Mouse (Mus musculus): ENCODE results near the gene Tnfrsf22.

The Tnfrsf22 gene

GRCm38 (mm10) chr7:143631503-143631902, 18.0 kb downstream of the Tnfrsf22 start:
- DNase-seq (ENCODE audit: inconsistent ontology term): no peak

GRCm38 (mm10) chr7:143629501-143629900, 20.0 kb downstream of the Tnfrsf22 start:
- DNase-seq (ENCODE audit: inconsistent ontology term): no peak

- no peak for DNase-seq (ENCODE audit: inconsistent ontology term)
These were observed 20.9 kb downstream of the Tnfrsf22 start, which contains the start of gene Tnfrsf26 for GRCm38 (mm10) chr7:143628540-143628939. Tnfrsf26 (minus strand) TSS chr7:143628722.

- DNase-seq (ENCODE audit: inconsistent ontology term): no peak
These were observed 21.7 kb downstream of the Tnfrsf22 start for GRCm38 (mm10) chr7:143627555-143628286.

GRCm38 (mm10) chr7:143626178-143626577, 23.3 kb downstream of the Tnfrsf22 start:
- no peak for DNase-seq (ENCODE audit: inconsistent ontology term)

- DNase-seq (ENCODE audit: inconsistent ontology term): peak; percentile 41
These were observed 24.3 kb downstream of the Tnfrsf22 start for GRCm38 (mm10) chr7:143625151-143625550.

- DNase-seq (ENCODE audit: inconsistent ontology term): peak; percentile 1
These were observed 24.9 kb downstream of the Tnfrsf22 start for GRCm38 (mm10) chr7:143624561-143624960.

GRCm38 (mm10) chr7:143620951-143621350, 28.5 kb downstream of the Tnfrsf22 start:
- DNase-seq (ENCODE audit: inconsistent ontology term): peak; percentile 29

GRCm38 (mm10) chr7:143614404-143615135, 34.9 kb downstream of the Tnfrsf22 start:
- no peak for DNase-seq (ENCODE audit: inconsistent ontology term)

GRCm38 (mm10) chr7:143612215-143612614, 37.2 kb downstream of the Tnfrsf22 start:
- DNase-seq (ENCODE audit: inconsistent ontology term): no peak

- DNase-seq (ENCODE audit: inconsistent ontology term): no peak
These were observed 44.1 kb downstream of the Tnfrsf22 start for GRCm38 (mm10) chr7:143605321-143605720.

- DNase-seq (ENCODE audit: inconsistent ontology term): no peak
These were observed 44.6 kb downstream of the Tnfrsf22 start for GRCm38 (mm10) chr7:143604889-143605288.

GRCm38 (mm10) chr7:143601705-143602104, 47.8 kb downstream of the Tnfrsf22 start:
- no peak for DNase-seq (ENCODE audit: inconsistent ontology term)

GRCm38 (mm10) chr7:143600231-143600740, 49.2 kb downstream of the Tnfrsf22 start:
- DNase-seq (ENCODE audit: inconsistent ontology term): no peak

GRCm38 (mm10) chr7:143599428-143600230, 49.8 kb downstream of the Tnfrsf22 start, which contains the start of gene Cars:
Cars (minus strand) TSS chr7:143600090.
- DNase-seq (ENCODE audit: inconsistent ontology term): peak; percentile 95

- peak; percentile 40 for DNase-seq (ENCODE audit: inconsistent ontology term)
These were observed 54.6 kb downstream of the Tnfrsf22 start for GRCm38 (mm10) chr7:143594865-143595264.

GRCm38 (mm10) chr7:143592255-143592654, 57.2 kb downstream of the Tnfrsf22 start:
- DNase-seq (ENCODE audit: inconsistent ontology term): no peak

- no peak for DNase-seq (ENCODE audit: inconsistent ontology term)
These were observed 61.5 kb downstream of the Tnfrsf22 start for GRCm38 (mm10) chr7:143588006-143588405.

GRCm38 (mm10) chr7:143587586-143587985, 61.9 kb downstream of the Tnfrsf22 start:
- peak; percentile 4 for DNase-seq (ENCODE audit: inconsistent ontology term)

Measured in Muller cell, postnatal 12 days (primary cell).